Mouse (Mus musculus) heart, embryonic 10.5 days (tissue): ENCODE data around the gene Enah. TPM values are rescaled to one million over a fixed set of nuclear protein-coding genes. Genes with fewer than 3 reads are reported as not detected.

Experiments used
- DNase-seq: peaks from one replicate; pipeline ENCODE4 v3.0.0-alpha.2; 2017; ENCODE audit warnings: low spot score
- H3K27ac ChIP-seq: fragments of 300-500 bp; sonication (generic); 2 replicates; pipeline ENCODE4 v1.5.1; 2016; ENCODE audit warnings: mild to moderate bottlenecking
- H3K27me3 ChIP-seq: fragments of 300-500 bp; sonication (generic); 2 replicates; pipeline ENCODE4 v1.6.1; 2016; ENCODE audit warnings: mild to moderate bottlenecking; ENCODE audit not compliant: poor library complexity, insufficient read depth, severe bottlenecking
- H3K36me3 ChIP-seq: fragments of 300-500 bp; sonication (generic); 2 replicates; pipeline ENCODE4 v1.6.1; 2016; ENCODE audit warnings: mild to moderate bottlenecking, moderate library complexity
- H3K4me1 ChIP-seq: fragments of 300-500 bp; sonication (generic); 2 replicates; pipeline ENCODE4 v1.6.1; 2016; ENCODE audit warnings: mild to moderate bottlenecking
- H3K4me3 ChIP-seq: fragments of 300-500 bp; sonication (generic); 2 replicates; pipeline ENCODE4 v1.5.1; 2016; ENCODE audit warnings: mild to moderate bottlenecking, moderate library complexity
- H3K9me3 ChIP-seq: fragments of 300-500 bp; sonication (generic); 2 replicates; pipeline ENCODE4 v1.6.1; 2016; ENCODE audit warnings: mild to moderate bottlenecking, moderate library complexity
- WGBS: fragments of 180-500 bp; shearing (Covaris S2); methylation state at CpG from one replicate; pipeline ENCODE4 v1.1.7; 2016; 5-methylcytosine and 5-hydroxymethylcytosine counted together
- polyA plus RNA-seq: library from polyadenylated mRNA; unstranded; fragments of >200 nt; fragmentation: Nextera tagmentation; extraction: Ambion mirVana; gene quantifications from 2 replicates; pipeline ENCODE4 v1.2.1, GENCODE M21; 2016

Enah gene
- polyA plus RNA-seq, 1 experiment from 2014 or later, result 24.5 TPM

GRCm38 (mm10) chr1:181937064-181937463, 82.7 kb downstream of the Enah start:
- peaks cover 10% of the 10 kb centered on the region for H3K36me3 ChIP-seq

DNA sequence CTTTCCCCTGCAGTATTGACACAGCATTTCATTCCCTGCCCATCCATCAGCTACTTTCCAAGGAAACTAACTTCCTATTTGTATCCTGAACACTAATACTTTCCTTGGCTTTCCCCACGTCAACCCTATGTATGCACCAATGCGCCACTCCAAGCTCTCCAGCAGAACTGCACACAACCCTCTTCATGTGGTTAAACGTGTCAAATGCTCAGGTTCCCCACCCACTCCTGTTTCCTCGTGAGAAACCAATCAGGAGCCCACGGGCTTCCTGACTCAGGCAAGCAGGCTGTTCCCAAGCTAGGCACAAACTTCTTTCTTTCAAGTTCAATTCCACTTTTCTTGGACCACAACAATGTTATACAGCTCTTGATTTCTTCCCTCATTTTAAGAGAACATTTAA, 91.4 kb downstream of the Enah start:
- no peak overlapping the region for H3K27ac ChIP-seq
- no peak for DNase-seq
- H3K4me1 ChIP-seq, result no peaks in the 10 kb centered on the region
- no peaks in the 10 kb centered on the region for H3K9me3 ChIP-seq
- no peak overlapping the region for H3K4me3 ChIP-seq
- peaks cover 27% of the 10 kb centered on the region for H3K36me3 ChIP-seq
- H3K27me3 ChIP-seq, result no peaks in the 10 kb centered on the region
- WGBS, result 71% methylated on average over 5 of the region's 5 CpGs

More at GRCm38 (mm10) chr1:181937064-181937463, 82.7 kb downstream of the Enah start:
- Histone ChIP-seq H3K27ac (no peak overlapping the region), H3K27me3 (no peaks in the 10 kb centered on the region), H3K4me3 (no peak overlapping the region), H3K4me1 (peaks cover 8% of the 10 kb centered on the region), H3K9me3 (no peaks in the 10 kb centered on the region)
- 47% methylated on average over 2 of the region's 2 CpGs for WGBS
- no peak for DNase-seq

GRCm38 (mm10) chr1:181923384-181923783, 96.4 kb downstream of the Enah start:
- no peak overlapping the region for H3K27ac ChIP-seq
- DNase-seq, result peak; percentile 88
- H3K4me3 ChIP-seq, result no peak overlapping the region
- peaks cover 9% of the 10 kb centered on the region for H3K4me1 ChIP-seq
- no peaks in the 10 kb centered on the region for H3K27me3 ChIP-seq
- no peaks in the 10 kb centered on the region for H3K9me3 ChIP-seq
- peaks cover 31% of the 10 kb centered on the region for H3K36me3 ChIP-seq
- WGBS, result 60% methylated on average over 24 of the region's 24 CpGs

DNA sequence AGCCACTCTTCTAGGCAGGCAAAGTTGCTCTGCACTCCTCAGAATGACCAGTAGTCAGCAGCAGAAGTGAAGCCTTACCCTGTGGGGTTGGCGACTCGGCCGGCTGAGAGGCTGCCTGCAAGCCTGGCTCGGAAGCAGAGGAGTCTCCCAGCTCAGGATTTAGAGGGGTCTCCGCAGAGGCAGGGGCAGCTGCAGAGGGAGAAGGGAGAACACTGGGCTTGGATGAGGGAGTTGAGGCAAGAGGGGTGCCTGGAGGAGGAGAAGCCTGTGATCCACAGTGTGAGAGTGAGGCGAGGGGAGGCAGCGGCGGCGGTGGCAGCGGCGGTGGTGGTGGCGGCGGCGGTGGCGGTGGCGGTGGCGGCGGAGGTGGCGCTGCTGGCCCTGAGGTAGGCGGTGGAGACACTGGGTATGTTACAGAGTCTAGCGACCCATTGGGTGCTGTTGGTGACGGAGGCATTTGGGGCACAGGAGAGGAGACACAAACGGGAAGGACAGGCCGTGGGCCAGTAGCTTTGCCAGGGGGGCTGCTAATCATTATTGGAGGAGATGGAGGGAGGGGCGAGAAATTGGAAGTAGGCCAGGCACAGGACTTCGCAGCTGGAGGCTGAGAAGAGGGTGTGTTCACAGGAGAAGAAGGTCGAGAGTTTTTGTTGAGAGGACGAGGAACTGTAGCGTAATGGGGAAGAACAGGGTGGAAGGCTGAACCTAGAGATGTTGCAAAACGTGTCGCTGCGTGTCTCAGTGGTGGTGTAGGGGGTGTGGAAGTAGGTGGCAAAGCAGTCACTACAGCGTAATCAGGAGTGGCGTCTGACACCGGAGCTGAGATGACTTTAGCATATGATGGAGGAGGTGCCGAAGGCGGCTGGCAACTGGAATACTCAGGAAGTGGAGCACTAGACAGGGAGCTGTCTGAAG, 98.0 kb downstream of the Enah start:
- H3K4me1 ChIP-seq, result peaks cover 9% of the 10 kb centered on the region
- no peaks in the 10 kb centered on the region for H3K9me3 ChIP-seq
- 58% methylated on average over 37 of the region's 37 CpGs for WGBS
- H3K27ac ChIP-seq, result peak overlapping the region; percentile 72
- peaks cover 39% of the 10 kb centered on the region for H3K36me3 ChIP-seq
- H3K27me3 ChIP-seq, result no peaks in the 10 kb centered on the region
- H3K4me3 ChIP-seq, result peak overlapping the region; percentile 53
- peak; percentile 83 for DNase-seq

DNA sequence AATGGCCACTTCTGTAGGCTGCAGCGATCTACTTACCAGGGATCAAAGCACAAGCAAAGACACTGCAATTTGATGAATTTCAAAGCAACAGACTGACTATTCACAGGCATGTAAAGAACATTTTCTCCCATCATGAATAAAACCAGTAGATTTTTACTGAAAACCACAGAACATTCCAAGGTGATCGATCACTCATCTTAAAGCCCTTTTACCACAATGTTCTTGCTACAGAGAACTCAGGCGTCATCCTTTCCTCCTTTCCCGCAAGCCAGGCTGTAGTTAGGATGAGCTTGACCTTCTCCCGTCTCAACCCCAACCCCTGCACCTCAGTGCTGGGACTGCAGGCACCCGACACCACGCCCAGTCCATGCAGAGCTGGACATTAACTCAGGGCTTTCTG, 107.9 kb downstream of the Enah start:
- Histone ChIP-seq H3K36me3 (peaks cover 53% of the 10 kb centered on the region), H3K27me3 (no peaks in the 10 kb centered on the region), H3K9me3 (no peaks in the 10 kb centered on the region), H3K4me3 (no peak overlapping the region), H3K27ac (no peak overlapping the region), H3K4me1 (no peaks in the 10 kb centered on the region)
- DNase-seq, result no peak
- WGBS, result 87% methylated on average over 7 of the region's 7 CpGs

DNA sequence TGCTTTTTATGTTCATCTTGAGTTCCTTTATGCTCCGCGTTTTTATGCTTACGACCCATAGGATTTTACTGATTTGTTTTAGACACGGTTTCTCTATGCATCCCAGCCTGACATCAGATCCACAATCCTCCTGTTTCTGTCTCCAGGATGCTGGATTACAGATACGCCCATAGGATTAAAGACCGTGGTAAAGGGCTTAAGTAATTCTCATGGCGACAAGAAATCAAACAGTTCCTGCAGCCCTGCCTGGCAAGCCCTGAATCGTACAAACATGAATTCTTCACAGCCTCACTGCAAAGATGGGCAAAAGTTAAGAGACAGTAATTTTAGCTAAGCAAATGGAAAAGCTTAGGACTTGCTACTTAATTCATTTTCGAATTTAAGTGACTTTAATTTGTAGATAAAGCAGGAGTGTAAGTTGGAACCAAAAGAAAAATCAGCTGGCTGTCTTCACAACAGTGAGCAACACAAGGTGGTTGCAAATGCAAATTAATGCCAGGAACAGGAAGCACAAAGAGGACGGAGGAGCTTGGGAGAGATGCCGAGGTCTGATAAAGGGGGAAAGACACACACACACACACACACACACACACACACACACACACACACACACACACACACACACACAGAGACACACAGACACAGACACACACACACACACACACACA, 118.0 kb downstream of the Enah start:
- WGBS, result 81% methylated on average over 11 of the region's 11 CpGs
- peak; percentile 55 for DNase-seq
- peaks cover 17% of the 10 kb centered on the region for H3K4me1 ChIP-seq
- H3K27ac ChIP-seq, result no peak overlapping the region
- H3K27me3 ChIP-seq, result no peaks in the 10 kb centered on the region
- no peak overlapping the region for H3K4me3 ChIP-seq
- peaks cover 42% of the 10 kb centered on the region for H3K36me3 ChIP-seq
- no peaks in the 10 kb centered on the region for H3K9me3 ChIP-seq

DNA sequence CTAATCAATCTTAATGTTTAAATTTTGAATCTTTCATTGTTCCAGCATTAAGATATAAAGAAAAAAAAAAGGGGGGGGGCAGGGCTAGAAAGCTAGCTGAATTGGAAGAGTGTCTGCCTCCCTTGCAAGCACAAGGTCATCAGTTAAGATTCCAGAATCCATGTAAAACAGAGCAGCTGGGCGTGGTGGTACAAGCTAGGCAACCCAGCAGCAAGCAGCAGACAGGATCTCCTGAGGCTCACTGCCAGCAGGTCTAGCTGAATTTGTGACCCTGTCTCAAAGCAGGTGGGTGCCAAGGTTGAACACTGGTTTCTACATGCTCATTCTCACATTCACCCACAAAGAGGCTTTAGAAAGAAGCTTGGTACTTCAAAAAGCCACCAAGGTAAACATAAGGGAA, 118.9 kb downstream of the Enah start:
- DNase-seq, result peak; percentile 13
- 42% methylated on average over 1 of the region's 1 CpGs for WGBS

DNA sequence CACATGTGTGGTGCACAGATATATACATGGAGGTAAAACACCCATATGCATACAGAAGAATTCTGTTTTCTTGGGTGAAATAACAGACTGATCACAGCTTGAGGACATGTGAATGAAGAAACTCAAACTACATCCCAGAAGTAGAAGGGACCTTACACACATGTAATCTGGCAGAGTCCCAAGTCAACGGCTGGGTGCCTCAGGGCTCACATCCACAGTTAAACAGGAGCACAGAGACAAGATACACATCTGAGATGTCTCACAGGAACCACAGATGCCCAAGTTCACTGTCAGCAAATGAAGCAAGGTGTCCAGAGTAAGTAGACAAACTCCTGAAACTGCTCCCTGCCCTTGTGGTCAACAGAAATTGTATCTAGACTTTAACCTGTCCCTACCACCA, 120.8 kb downstream of the Enah start:
- Histone ChIP-seq H3K36me3 (peaks cover 16% of the 10 kb centered on the region), H3K27ac (no peak overlapping the region; the same call in 1 of the 2 replicates), H3K9me3 (no peaks in the 10 kb centered on the region), H3K4me1 (peaks cover 19% of the 10 kb centered on the region), H3K27me3 (no peaks in the 10 kb centered on the region), H3K4me3 (no peak overlapping the region)
- peak; percentile 62 for DNase-seq
- WGBS, result 88% methylated on average over 1 of the region's 1 CpGs

More for the DNA sequence above, 118.9 kb downstream of the Enah start:
- Histone ChIP-seq H3K27me3 (no peaks in the 10 kb centered on the region), H3K27ac (no peak overlapping the region), H3K36me3 (peaks cover 32% of the 10 kb centered on the region), H3K4me3 (no peak overlapping the region), H3K4me1 (peaks cover 17% of the 10 kb centered on the region), H3K9me3 (no peaks in the 10 kb centered on the region)

GRCm38 (mm10) chr1:181896991-181897390, 122.8 kb downstream of the Enah start:
- no peaks in the 10 kb centered on the region for H3K36me3 ChIP-seq
- no peaks in the 10 kb centered on the region for H3K9me3 ChIP-seq
- H3K4me1 ChIP-seq, result peaks cover 23% of the 10 kb centered on the region
- no peak for DNase-seq
- no peaks in the 10 kb centered on the region for H3K27me3 ChIP-seq
- 77% methylated on average over 10 of the region's 10 CpGs for WGBS
- H3K27ac ChIP-seq, result no peak overlapping the region
- H3K4me3 ChIP-seq, result no peak overlapping the region

DNA sequence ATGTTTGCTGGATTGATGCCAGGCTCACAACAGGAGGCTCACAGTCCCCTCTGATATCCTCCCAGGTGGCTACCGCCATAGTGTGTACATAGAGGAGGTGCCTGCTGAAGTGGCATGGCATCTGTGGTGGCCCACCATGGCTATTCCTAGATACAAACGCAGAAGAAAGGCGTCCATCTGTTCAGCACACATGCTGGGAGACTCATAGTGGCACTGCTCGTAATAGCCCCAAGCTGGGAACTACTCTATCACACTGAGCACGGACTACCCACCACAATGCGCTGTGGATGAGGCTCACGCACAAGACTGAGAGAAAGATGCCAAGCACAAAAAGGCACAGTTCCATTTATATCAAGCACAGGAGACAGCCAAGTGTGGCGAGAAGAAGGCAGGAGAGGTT, 126.1 kb downstream of the Enah start:
- Histone ChIP-seq H3K4me3 (no peak overlapping the region), H3K27ac (no peak overlapping the region), H3K9me3 (no peaks in the 10 kb centered on the region), H3K27me3 (no peaks in the 10 kb centered on the region), H3K4me1 (peaks cover 23% of the 10 kb centered on the region), H3K36me3 (no peaks in the 10 kb centered on the region)
- 75% methylated on average over 8 of the region's 8 CpGs for WGBS
- no peak for DNase-seq

DNA sequence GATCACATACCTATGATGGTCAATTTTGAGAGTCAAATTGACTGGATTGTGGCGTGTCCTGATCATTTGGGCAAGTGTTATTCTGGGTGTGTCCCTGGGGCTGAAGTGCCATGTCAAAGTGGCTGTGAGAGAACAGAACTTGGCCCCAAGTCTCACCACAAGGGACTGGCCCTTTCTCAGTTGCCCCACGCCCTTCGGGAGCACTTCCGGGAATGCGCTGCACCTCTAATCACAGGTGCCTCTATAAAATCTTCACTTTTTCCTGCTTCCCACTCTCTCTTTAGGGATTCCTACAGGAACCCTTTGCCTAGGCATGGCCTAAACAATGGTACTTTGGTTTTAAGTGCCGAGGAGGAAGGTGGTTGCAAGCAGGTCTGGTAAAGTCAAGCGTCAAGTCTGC, 130.1 kb downstream of the Enah start:
- H3K9me3 ChIP-seq, result no peaks in the 10 kb centered on the region
- peaks cover 15% of the 10 kb centered on the region for H3K4me1 ChIP-seq
- no peak overlapping the region for H3K4me3 ChIP-seq
- no peak overlapping the region for H3K27ac ChIP-seq
- 83% methylated on average over 7 of the region's 7 CpGs for WGBS
- H3K36me3 ChIP-seq, result no peaks in the 10 kb centered on the region
- DNase-seq, result no peak
- H3K27me3 ChIP-seq, result no peaks in the 10 kb centered on the region

GRCm38 (mm10) chr1:181888801-181889200, 131.0 kb downstream of the Enah start:
- 8% methylated on average over 11 of the region's 11 CpGs for WGBS
- no peak overlapping the region for H3K27ac ChIP-seq
- DNase-seq, result peak; percentile 94
- H3K27me3 ChIP-seq, result no peaks in the 10 kb centered on the region
- H3K4me3 ChIP-seq, result no peak overlapping the region
- peaks cover 13% of the 10 kb centered on the region for H3K4me1 ChIP-seq
- H3K9me3 ChIP-seq, result no peaks in the 10 kb centered on the region
- no peaks in the 10 kb centered on the region for H3K36me3 ChIP-seq

DNA sequence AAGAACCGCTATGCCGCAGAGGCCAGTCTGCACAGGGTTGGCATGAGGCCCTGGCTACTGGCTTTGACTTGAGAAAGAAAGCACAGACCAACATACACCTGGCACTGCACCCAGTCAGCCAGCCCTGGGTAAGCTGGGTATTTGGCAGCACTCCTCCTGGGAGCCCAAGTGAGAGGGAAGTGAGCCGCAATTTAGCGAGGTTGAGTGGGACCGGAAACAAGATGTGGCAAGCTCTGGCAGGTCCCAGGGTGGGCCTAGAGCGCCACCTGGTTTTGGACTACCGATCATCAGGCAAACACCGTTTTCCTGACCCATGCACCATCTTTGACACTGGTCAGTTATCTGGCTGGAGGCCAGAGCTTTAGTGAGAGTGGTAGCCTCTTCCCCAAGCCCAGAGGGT, 138.3 kb downstream of the Enah start:
- peak; percentile 89 for DNase-seq
- peaks cover 14% of the 10 kb centered on the region for H3K4me1 ChIP-seq
- WGBS, result 21% methylated on average over 8 of the region's 8 CpGs
- H3K27me3 ChIP-seq, result peaks cover 8% of the 10 kb centered on the region; the same call in 1 of the 2 replicates
- no peaks in the 10 kb centered on the region for H3K36me3 ChIP-seq
- H3K27ac ChIP-seq, result peak overlapping the region; percentile 70
- no peaks in the 10 kb centered on the region for H3K9me3 ChIP-seq
- peak overlapping the region; percentile 36 for H3K4me3 ChIP-seq
